Mouse (Mus musculus) cortical plate, adult 2 months (tissue): ENCODE data around the gene Armc12.
"Not testable (repeated sequence)": the region's sequence is repeated elsewhere in the genome, so short reads cannot be mapped to it uniquely, and the experiment has no call there.

Experiments
- CTCF ChIP-seq: fragments of 200-500 bp; IDR thresholded peaks from 2 replicates; pipeline ENCODE4 v1.5.1; 2011; ENCODE audit warnings: mild to moderate bottlenecking, control low read depth, low read length; ENCODE audit not compliant: insufficient read depth; ENCODE audit errors: extremely low read depth
- POLR2A ChIP-seq: fragments of 200-500 bp; IDR thresholded peaks from 2 replicates; pipeline ENCODE4 v1.6.1; 2011; ENCODE audit warnings: mild to moderate bottlenecking, low read length, control low read depth; ENCODE audit not compliant: insufficient read depth; ENCODE audit errors: extremely low read depth

GRCm38 (mm10) chr17:28554021-28554420 is 23.4 kb downstream of the Armc12 start:
- not testable (repeated sequence) for TF ChIP-seq POLR2A, CTCF
